Mouse (Mus musculus) midbrain, embryonic 12.5 days (tissue): ENCODE data around the gene Plk5. TPM values are rescaled to one million over a fixed set of nuclear protein-coding genes. Genes with fewer than 3 reads are reported as not detected.

Experiments used
- ATAC-seq: fragments of 200-750 bp; cut with Nextera tagmentation; 2 replicates; pipeline ENCODE4 v1.8.0; 2017; ENCODE audit warnings: low read depth, moderate TSS enrichment, moderate library complexity; ENCODE audit not compliant: low FRiP score
- H3K27ac ChIP-seq: fragments of 300-500 bp; sonication (generic); replicated peaks from 2 replicates; pipeline ENCODE4 v1.5.1; 2016; ENCODE audit warnings: mild to moderate bottlenecking
- H3K27me3 ChIP-seq: fragments of 300-500 bp; sonication (generic); 2 replicates; pipeline ENCODE4 v1.6.1; 2016; ENCODE audit warnings: mild to moderate bottlenecking
- H3K36me3 ChIP-seq: fragments of 300-500 bp; sonication (generic); 2 replicates; pipeline ENCODE4 v1.6.1; 2016
- H3K4me1 ChIP-seq: fragments of 300-500 bp; sonication (generic); 2 replicates; pipeline ENCODE4 v1.6.1; 2016
- H3K4me2 ChIP-seq: fragments of 300-500 bp; sonication (generic); replicated peaks from 2 replicates; pipeline ENCODE4 v1.6.1; 2016; ENCODE audit warnings: mild to moderate bottlenecking, moderate library complexity
- H3K4me3 ChIP-seq: fragments of 300-500 bp; sonication (generic); 2 replicates; pipeline ENCODE4 v1.5.1; 2016; ENCODE audit warnings: mild to moderate bottlenecking
- H3K9ac ChIP-seq: fragments of 300-500 bp; sonication (generic); replicated peaks from 2 replicates; pipeline ENCODE4 v1.6.1; 2016; ENCODE audit warnings: mild to moderate bottlenecking, moderate library complexity
- H3K9me3 ChIP-seq: fragments of 300-500 bp; sonication (generic); 2 replicates; pipeline ENCODE4 v1.6.1; 2016; ENCODE audit warnings: mild to moderate bottlenecking
- WGBS: fragments of 180-500 bp; shearing (Covaris S2); methylation state at CpG from one replicate; pipeline ENCODE4 v1.1.7; 2016; 5-methylcytosine and 5-hydroxymethylcytosine counted together
- polyA plus RNA-seq: library from polyadenylated mRNA; unstranded; fragments of >200 nt; fragmentation: Nextera tagmentation; extraction: Ambion mirVana; gene quantifications from 2 replicates; pipeline ENCODE4 v1.2.1, GENCODE M21; 2016

The Plk5 gene
- polyA plus RNA-seq, 1 experiment from 2014 or later = 0.52 TPM

DNA sequence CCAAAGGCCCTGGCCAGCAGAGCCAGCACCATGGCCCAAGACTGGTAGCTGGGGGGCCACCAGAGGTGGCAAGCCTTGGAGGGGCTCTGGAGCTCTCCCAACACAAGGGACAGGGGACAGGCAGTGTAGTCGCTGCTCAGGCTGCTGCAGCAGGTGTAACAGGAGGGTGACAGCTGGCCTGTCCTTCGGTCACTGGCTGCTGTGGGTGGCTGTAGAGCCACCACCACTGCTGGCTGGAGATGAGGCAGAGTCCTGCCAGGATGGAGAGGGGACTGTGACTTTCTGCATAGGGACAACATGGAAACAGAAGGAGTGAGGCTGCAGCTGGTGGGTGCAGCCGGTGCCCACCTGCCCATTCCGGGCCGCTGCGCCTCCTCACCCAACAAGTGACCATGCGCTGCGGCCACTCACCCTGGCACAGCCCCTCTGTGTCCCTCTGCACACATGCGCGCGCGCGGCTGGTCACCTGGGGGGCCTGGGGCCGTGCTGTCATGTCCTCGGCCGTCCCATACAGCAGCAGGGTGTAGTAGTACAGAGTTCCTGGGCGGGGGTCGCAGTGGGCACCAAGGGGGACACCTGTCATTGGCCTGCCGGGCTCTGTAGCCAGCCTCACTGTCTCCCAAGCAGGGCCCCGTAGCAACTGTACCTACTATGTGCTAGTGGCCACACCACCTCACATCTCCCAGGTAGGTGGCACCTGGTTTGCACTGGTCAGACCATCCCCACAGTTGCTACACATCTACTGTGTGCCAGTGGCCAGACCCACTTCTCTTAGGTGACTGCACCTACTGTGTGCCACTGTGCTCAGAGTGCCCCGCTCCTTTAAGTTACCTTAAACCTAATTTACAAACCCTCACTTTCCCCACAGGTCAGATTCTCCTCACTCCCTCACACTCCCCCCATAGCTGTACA, 34.3 kb upstream of the Plk5 start:
- no peak overlapping the region for H3K4me3 ChIP-seq
- H3K36me3 ChIP-seq = peaks cover 18% of the 10 kb centered on the region
- 0 out of 2 replicates have a peak overlapping the region, but pooled peaks have one; percentile 6 for H3K27ac ChIP-seq
- peaks cover 29% of the 10 kb centered on the region for H3K4me1 ChIP-seq
- H3K9me3 ChIP-seq = no peaks in the 10 kb centered on the region
- peak overlapping the region; percentile 83; the same call in 1 of the 2 replicates for H3K4me2 ChIP-seq
- ATAC-seq = no peak
- H3K27me3 ChIP-seq = peaks cover 38% of the 10 kb centered on the region
- WGBS = 96% methylated on average over 21 of the region's 21 CpGs
- H3K9ac ChIP-seq = no peak overlapping the region

DNA sequence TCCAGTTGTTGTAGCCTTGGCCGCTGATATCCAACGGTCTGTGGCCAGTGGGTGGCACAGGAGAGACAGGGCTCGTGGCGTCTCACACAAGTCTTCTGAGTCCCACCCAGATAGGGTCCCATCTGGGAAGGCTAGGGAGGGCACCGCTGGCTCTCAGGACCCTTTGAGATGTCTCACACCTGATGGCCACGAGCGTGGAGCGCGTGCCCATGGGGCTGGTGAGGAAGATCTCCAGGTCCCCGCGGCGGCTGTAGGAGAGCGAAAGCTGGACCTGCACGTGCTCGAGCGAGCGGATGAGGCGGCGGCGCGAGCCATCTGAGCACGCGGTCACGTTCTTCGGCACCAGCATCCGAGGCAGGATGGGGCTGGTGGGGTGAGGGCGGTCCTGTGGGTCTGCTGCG, 33.4 kb upstream of the Plk5 start:
- Histone ChIP-seq H3K27ac (no peak overlapping the region), H3K36me3 (peaks cover 10% of the 10 kb centered on the region), H3K9me3 (no peaks in the 10 kb centered on the region), H3K4me3 (peak overlapping the region; percentile 51), H3K4me1 (peaks cover 28% of the 10 kb centered on the region), H3K9ac (peak overlapping the region; percentile 41), H3K27me3 (peaks cover 41% of the 10 kb centered on the region), H3K4me2 (peak overlapping the region; percentile 83)
- ATAC-seq = no peak
- WGBS = 5% methylated on average over 28 of the region's 28 CpGs

DNA sequence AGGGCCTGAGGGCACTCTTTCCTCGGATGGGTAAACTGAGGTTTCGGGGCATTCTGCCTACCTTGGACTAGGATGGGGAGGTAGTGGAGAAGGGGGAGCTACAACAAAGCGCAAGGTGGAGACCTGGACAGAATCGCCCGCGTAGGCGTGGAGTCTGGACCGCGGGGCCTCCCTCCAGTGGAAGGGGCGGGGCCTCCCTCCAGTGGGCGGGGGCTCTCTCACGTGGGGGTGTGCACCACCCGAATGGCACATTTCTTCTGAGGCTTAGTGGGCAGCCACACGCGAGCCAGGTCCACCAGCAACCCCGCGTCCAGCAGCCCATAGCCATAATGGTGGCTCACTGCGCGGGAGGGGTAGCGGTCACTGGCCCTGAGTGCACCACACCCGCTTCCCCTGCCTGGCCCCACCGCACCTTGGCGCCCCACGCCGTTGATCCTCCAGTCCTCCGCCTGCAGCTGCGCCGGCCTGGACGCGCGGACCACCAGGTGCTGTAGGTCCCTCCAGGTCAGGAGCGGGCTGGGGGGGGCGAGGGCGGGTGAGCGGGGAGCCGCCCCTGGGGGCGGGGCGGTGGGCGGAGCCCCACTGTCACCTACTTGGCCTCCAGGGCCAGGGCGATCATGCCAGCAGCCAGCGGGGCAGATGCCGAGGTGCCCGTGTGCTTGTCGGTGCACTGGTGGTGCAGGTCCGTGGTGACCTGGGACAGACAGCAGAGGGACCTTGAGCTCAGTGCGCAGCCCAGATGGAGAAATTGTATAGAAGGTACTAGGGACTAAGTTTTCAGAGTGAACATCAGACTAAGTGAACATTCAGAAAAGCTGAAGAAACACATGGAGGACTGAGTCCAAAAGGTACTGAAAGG, 32.8 kb upstream of the Plk5 start:
- Histone ChIP-seq H3K9me3 (no peaks in the 10 kb centered on the region), H3K27me3 (peaks cover 44% of the 10 kb centered on the region), H3K36me3 (peaks cover 3% of the 10 kb centered on the region), H3K27ac (no peak overlapping the region), H3K4me2 (peak overlapping the region; percentile 83), H3K4me3 (peak overlapping the region; percentile 51), H3K4me1 (peaks cover 25% of the 10 kb centered on the region), H3K9ac (peak overlapping the region; percentile 41)
- peak; percentile 14 for ATAC-seq
- WGBS = 3% methylated on average over 46 of the region's 46 CpGs

DNA sequence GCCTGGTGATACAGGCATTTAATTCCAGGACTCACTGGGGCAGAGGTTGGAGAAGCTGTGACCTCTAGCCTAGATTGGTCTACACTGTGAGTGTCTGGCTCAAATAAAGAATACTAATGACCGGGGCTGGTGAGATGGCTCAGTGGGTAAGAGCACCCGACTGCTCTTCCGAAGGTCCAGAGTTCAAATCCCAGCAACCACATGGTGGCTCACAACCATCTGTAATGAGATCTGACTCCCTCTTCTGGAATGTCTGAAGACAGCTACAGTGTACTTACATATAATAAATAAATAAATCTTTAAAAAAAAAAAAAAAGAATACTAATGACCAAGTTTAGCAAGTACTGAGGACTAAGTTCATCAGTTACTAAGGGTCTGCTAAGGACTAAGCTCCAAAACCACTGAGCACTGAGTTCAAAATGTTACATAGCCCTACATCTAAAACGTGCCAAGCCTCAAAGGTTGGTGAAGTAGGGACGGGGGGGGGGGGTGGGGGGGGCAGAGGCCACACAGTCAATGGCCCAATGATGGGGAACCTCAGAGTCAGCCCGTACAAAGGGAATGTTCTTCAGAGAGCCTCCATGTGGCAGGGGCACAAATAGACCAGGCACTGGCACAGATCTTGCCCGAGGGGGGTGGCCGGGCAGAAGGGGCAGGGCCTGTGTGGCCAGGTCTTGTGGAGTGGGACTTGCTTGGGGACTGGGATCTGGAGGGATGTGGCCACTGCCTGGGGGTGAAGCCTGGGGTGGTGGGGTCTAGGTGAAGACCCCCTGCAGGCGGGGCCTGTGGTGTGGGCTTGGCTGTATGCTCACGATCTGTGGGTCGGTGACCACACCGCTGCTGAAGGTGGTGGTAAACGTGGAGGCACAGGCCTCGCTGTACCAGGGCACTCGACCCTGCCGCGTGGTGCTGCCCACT, 31.9 kb upstream of the Plk5 start:
- 79% methylated on average over 17 of the region's 17 CpGs for WGBS
- Histone ChIP-seq H3K4me1 (peaks cover 24% of the 10 kb centered on the region), H3K27ac (no peak overlapping the region), H3K9ac (no peak overlapping the region), H3K4me3 (no peak overlapping the region), H3K9me3 (no peaks in the 10 kb centered on the region), H3K27me3 (peaks cover 44% of the 10 kb centered on the region), H3K4me2 (peak overlapping the region; percentile 83), H3K36me3 (no peaks in the 10 kb centered on the region)
- no peak for ATAC-seq

DNA sequence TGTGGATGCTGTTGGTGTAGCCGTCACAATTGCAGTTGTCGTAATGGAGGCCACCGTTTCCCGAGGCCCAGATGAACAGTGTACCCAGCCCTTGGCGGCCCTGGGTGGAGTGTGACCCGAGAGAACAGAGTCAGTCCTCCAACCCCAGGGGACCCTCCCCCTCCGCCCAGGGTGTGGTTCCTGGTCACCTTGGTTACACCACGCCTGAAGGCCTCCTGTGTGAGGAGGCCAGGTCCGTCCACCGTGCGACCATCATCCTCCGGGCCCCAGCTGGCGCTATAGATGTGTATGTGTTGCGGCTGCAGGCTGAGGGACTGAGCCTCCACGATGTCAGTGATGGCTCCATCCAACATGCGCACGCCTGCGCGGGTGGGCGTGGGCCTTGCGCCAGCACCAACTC, 31.2 kb upstream of the Plk5 start:
- WGBS = 84% methylated on average over 21 of the region's 21 CpGs
- no peaks in the 10 kb centered on the region for H3K36me3 ChIP-seq
- H3K27ac ChIP-seq = no peak overlapping the region
- no peak overlapping the region for H3K9ac ChIP-seq
- no peak for ATAC-seq
- H3K4me2 ChIP-seq = no peak overlapping the region
- H3K4me1 ChIP-seq = peaks cover 23% of the 10 kb centered on the region
- peaks cover 47% of the 10 kb centered on the region for H3K27me3 ChIP-seq
- no peak overlapping the region for H3K4me3 ChIP-seq
- H3K9me3 ChIP-seq = no peaks in the 10 kb centered on the region

DNA sequence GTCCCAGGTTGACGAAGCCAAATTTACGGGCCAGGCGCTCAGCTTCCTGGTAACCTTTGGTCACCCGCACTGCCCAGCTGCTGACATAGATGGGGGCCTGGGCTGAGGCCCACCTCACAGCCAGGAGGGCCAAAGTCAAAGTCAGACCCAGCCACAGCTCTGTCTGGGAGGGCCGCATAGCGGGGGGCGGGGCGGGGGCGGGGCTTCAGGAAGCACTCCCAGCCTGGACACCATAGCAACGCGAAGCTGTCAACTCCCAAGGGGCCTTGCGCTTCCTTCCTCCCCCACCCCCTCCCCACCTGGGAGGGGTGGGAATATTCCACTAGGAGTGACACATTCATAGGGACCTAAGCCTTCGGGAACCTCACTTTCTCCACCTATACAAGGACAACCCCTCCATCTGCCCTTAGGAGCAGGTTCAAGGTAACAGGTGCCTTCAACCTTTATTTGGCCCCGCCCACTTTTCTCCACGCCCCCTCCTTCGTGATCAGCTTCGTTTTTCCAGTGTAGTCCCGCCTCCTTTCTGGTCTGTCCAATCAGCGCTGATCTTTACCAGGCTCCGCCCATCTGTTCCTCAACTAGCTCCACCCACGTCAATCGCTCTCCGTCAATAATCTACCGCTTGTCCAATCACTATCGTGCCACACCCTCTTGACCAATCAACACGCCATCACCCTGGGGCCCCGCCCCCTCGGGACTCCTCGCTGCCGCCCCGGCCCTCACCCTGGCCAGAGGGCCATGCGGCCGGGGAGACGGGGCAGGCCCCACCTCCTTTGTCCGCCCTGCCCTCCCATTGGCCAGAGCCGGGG, 26.8 kb upstream of the Plk5 start, which contains the start of the genes Pcsk4 and Reep6:
Gene Pcsk4 (minus strand): TSS at position 226 of the 809 bp plus-strand sequence.
Gene Reep6 (plus strand): TSS at position 681 of the 809 bp plus-strand sequence.
- ATAC-seq = peak; percentile 95
- Histone ChIP-seq H3K4me2 (peak within 1 kb of the TSS; percentile 88), H3K4me1 (peaks cover 15% of the 10 kb centered on the region), H3K4me3 (peak within 1 kb of the TSS; percentile 49), H3K36me3 (no peaks in the 10 kb centered on the region), H3K9ac (peak within 1 kb of the TSS; percentile 51), H3K9me3 (no peaks in the 10 kb centered on the region), H3K27me3 (peaks cover 49% of the 10 kb centered on the region), H3K27ac (0 out of 2 replicates have a peak within 1 kb of the TSS, but pooled peaks have one; percentile 46)
- 5% methylated on average over 36 of the region's 36 CpGs for WGBS

DNA sequence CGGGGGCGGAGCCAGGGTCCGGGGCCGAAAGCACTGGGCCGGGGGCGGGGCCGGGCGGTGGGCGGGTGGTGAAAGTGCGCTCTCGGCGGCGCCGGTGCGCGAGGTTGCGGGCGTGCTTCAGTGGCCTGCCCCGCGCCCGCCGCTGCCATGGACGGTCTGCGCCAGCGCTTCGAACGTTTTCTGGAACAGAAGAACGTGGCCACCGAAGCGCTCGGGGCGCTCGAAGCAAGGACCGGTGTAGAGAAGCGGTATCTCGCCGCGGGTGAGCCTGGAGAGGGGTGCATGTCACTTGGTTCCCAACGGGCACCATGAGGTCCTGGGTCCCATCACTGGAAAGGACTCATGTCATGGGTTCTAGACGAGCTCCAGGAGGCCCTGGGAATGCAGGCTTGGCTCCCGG, 26.2 kb upstream of the Plk5 start:
- Histone ChIP-seq H3K4me2 (peak overlapping the region; percentile 88), H3K4me3 (peak overlapping the region; percentile 49), H3K27ac (0 out of 2 replicates have a peak overlapping the region, but pooled peaks have one; percentile 46), H3K4me1 (peaks cover 15% of the 10 kb centered on the region), H3K9me3 (no peaks in the 10 kb centered on the region), H3K27me3 (peaks cover 46% of the 10 kb centered on the region), H3K9ac (peak overlapping the region; percentile 51), H3K36me3 (no peaks in the 10 kb centered on the region)
- 3% methylated on average over 41 of the region's 41 CpGs for WGBS
- no peak for ATAC-seq

DNA sequence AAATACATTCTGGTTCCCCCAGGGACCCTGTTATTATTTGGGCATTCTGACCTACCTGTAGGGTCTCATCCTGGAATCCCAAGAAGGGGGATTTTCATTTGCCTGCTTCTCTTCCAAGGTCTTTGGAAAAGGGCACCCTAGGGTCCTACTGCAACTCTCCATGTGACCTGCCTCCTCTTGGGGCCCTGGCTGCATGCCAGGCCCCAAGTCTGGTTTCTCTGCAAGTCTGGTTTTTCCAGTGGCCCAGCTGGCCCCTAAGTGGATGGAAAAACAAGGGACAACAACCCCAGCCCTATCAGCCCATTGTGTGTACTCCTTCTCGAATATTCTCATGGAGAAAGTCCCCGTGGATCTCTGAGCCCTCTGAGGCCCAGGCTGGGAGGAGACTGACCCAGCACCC, 25.4 kb upstream of the Plk5 start:
- Histone ChIP-seq H3K27me3 (peaks cover 41% of the 10 kb centered on the region), H3K4me1 (peaks cover 15% of the 10 kb centered on the region), H3K9me3 (no peaks in the 10 kb centered on the region), H3K4me2 (peak overlapping the region; percentile 88; the same call in 1 of the 2 replicates), H3K27ac (no peak overlapping the region), H3K9ac (no peak overlapping the region; the same call in 1 of the 2 replicates), H3K36me3 (no peaks in the 10 kb centered on the region), H3K4me3 (no peak overlapping the region)
- ATAC-seq = no peak
- 64% methylated on average over 2 of the region's 2 CpGs for WGBS

DNA sequence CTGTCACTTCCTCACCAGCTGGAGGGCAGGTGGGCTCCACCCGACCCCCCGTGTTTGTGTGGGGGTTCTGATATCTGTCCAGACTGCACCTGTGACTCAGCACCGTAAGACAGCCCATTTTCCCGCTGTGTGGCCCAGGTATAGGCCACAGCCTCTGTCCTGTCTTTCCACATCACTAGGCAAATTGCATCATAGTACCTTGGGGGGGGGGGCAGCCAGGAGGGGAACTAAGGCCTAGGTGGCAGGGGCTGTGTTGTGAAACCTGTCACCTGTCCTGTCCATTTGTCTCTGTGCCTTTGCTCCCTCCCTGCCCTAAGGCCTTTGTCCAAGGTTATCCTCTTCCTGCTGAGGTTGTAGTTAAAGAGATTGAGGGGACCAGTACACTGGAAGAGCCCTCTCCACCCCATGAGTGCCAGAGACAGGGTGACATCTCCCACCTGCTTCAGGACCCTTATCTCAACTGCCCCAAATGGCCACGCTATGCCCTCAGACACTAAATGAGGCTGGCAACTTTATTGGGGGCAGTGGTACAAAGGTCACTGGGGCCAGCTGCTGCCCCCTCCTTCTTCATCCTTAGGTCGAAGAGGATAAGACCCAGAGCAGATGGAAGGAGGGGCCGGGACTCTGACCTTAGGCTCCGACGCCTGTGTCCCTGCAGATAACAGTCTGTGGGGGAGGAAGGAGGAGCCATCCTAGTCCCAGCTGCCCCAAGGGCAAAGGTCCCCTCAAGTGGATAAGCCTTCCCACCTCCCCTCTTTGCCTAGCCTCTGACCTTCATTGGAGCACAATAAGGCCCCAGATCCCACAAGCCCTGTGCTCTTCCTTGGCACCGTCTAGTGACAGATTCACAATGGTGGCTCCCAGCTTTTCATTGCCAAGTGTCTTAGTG, 24.4 kb upstream of the Plk5 start:
- H3K36me3 ChIP-seq = no peaks in the 10 kb centered on the region
- WGBS = 68% methylated on average over 10 of the region's 10 CpGs
- H3K9me3 ChIP-seq = no peaks in the 10 kb centered on the region
- no peak overlapping the region for H3K27ac ChIP-seq
- no peak for ATAC-seq
- H3K4me3 ChIP-seq = no peak overlapping the region
- H3K27me3 ChIP-seq = peaks cover 40% of the 10 kb centered on the region
- H3K9ac ChIP-seq = no peak overlapping the region
- H3K4me2 ChIP-seq = no peak overlapping the region
- peaks cover 15% of the 10 kb centered on the region for H3K4me1 ChIP-seq

DNA sequence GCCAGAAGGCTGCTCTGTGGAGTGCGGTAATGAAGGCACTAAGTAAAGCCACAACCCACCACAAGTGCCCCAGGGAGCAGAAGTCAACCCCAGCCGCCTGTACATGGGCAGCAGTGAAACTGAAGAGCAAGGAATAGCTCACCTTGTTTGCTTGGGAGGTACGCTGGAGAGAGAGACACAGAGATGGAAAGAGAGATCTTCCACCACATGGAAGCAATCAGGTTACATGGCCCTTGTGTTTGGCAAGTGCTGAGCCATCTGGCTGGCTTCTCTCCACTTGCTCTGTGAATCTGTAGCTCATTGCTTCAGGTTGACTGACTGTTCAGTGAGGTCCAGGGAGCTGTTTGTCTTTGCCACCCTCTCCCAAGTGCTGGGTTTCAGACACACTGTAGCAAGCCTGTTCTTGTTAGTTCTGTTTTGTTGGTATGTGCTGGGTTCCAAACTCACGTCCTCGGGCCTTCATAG, 23.7 kb upstream of the Plk5 start:
- Histone ChIP-seq H3K27me3 (peaks cover 39% of the 10 kb centered on the region), H3K27ac (no peak overlapping the region), H3K4me3 (no peak overlapping the region), H3K36me3 (no peaks in the 10 kb centered on the region), H3K4me1 (peaks cover 15% of the 10 kb centered on the region), H3K4me2 (no peak overlapping the region), H3K9ac (no peak overlapping the region), H3K9me3 (no peaks in the 10 kb centered on the region)
- 82% methylated on average over 5 of the region's 5 CpGs for WGBS
- ATAC-seq = no peak
